ENCODE assay signal across 36 mouse cellular contexts in the genomic region with DNA sequence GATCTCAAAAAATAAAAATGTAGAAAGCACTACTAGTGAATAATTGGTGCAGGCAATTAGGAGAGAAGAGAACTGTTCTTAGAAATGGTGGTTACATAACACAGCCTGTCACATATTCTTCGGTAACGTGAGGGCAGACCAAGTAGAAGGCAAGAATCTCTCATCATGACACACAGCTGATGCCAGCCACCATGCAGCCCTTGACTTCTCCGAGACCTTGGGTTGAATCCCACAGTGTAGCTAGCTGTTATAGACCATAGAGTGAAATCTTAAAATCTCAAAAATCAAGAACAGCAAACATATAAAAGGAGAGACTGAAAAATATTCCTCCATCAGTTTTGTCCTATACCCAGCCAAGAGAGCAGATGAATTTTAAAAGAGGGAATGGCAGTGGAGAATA. TPM values are rescaled to one million over a fixed set of nuclear protein-coding genes. Genes with fewer than 3 reads are reported as not detected.
DNase-seq lines count a peak whose midpoint lies in the region; ATAC-seq and TF ChIP-seq lines count a peak whose summit lies in the region.
"Had no signal": no experiment of that assay in that cellular context is flagged by ENCODE, and none has a peak within 500 bp of the region (broad histone marks: within the 10 kb centered on the region; RNA-seq: fewer than 3 reads in every experiment).

No protein-coding gene starts in this region.

- H3K9ac ChIP-seq in forebrain, embryonic 15.5 days (replicated peaks) = no peak overlapping the region
- H3K9ac ChIP-seq in forebrain, embryonic 14.5 days (ENCODE audit: low read length) = no peak overlapping the region
- H3K9ac ChIP-seq: embryonic facial prominence, embryonic 13.5 days; forebrain, embryonic 12.5 days; intestine, embryonic 15.5 days had no signal

- H3K4me2 ChIP-seq in forebrain, embryonic 15.5 days (replicated peaks) = no peak overlapping the region
- H3K4me2 ChIP-seq in forebrain, embryonic 14.5 days (ENCODE audit: low read length) = no peak overlapping the region
- H3K4me2 ChIP-seq: embryonic facial prominence, embryonic 13.5 days; forebrain, embryonic 12.5 days; heart, embryonic 11.5 days; intestine, embryonic 15.5 days had no signal

- no peak for ATAC-seq in forebrain, embryonic 15.5 days (replicated peaks)
- no peak for ATAC-seq in forebrain, embryonic 14.5 days
- no peak for ATAC-seq in megakaryocyte progenitor cell, adult 5-6 weeks (replicated peaks; ENCODE audit: poor library complexity)
- ATAC-seq: hindbrain, embryonic 16.5 days; intestine, embryonic 15.5 days had no signal

- H3K4me3 ChIP-seq in forebrain, embryonic 15.5 days = no peak overlapping the region
- no peak overlapping the region for H3K4me3 ChIP-seq in forebrain, embryonic 14.5 days (ENCODE audit: low read depth, low read length)
- H3K4me3 ChIP-seq in layer of hippocampus, adult 2 months = no peak overlapping the region
- H3K4me3 ChIP-seq: embryonic facial prominence, embryonic 10.5 days; embryonic facial prominence, embryonic 13.5 days; erythroblast, embryonic 14.5 days; forebrain, embryonic 12.5 days; heart, adult 2 months; intestine, embryonic 15.5 days had no signal

- 0 out of 2 replicates have a peak overlapping the region, but pooled peaks have one; percentile 8 for H3K27ac ChIP-seq in forebrain, embryonic 15.5 days (replicated peaks)
- no peak overlapping the region for H3K27ac ChIP-seq in forebrain, embryonic 14.5 days (ENCODE audit: low read depth, low read length)
- peak overlapping the region; percentile 53 for H3K27ac ChIP-seq in layer of hippocampus, adult 2 months
- H3K27ac ChIP-seq: embryonic facial prominence, embryonic 10.5 days; embryonic facial prominence, embryonic 13.5 days; forebrain, embryonic 12.5 days; heart, adult 2 months; intestine, embryonic 15.5 days had no signal

- TF ChIP-seq CTCF in layer of hippocampus, adult 2 months (conservative IDR thresholded peaks at IDR 0.05) = no peak

- no peak for DNase-seq in forebrain, embryonic 14.5 days (ENCODE audit: low spot score)
- DNase-seq in heart, adult 11 months = peak; percentile 40
- DNase-seq in heart, postnatal 25 days (ENCODE audit: low spot score) = no peak
- no peak for DNase-seq in layer of hippocampus, adult 2 months (ENCODE audit: low spot score in 2 of 2)
- no peak for DNase-seq in layer of hippocampus, adult 8-10 months (ENCODE audit: low spot score in 2 of 2)
- DNase-seq in brain, adult 2 months (ENCODE audit: low read depth, low spot score) = peak; percentile 58
- DNase-seq: adrenal gland, postnatal 10 days; B cell, adult 2 months; cerebellum, adult 11 months; cerebellum, adult 2 months; cerebellum, adult 9-11 months; cerebellum, postnatal 25 days; embryo, embryonic 11 days; gastrocnemius, postnatal 25 days; heart, adult 2 months; heart, postnatal 36 days; kidney, adult 11 months; kidney, adult 8-10 months had no signal

- no peaks in the 10 kb centered on the region for H3K36me3 ChIP-seq in forebrain, embryonic 15.5 days
- H3K36me3 ChIP-seq in forebrain, embryonic 14.5 days (ENCODE audit: control insufficient read depth, insufficient read depth, low read length) = no peaks in the 10 kb centered on the region
- H3K36me3 ChIP-seq: embryonic facial prominence, embryonic 10.5 days; embryonic facial prominence, embryonic 13.5 days; forebrain, embryonic 12.5 days; G1E; intestine, embryonic 15.5 days had no signal

- WGBS in forebrain, embryonic 15.5 days = 86% methylated on average over 3 of the region's 3 CpGs
- 85% methylated on average over 3 of the region's 3 CpGs for WGBS in forebrain, embryonic 14.5 days

- H3K4me1 ChIP-seq in forebrain, embryonic 15.5 days = peaks cover 3% of the 10 kb centered on the region; the same call in 1 of the 2 replicates
- no peaks in the 10 kb centered on the region for H3K4me1 ChIP-seq in forebrain, embryonic 14.5 days (ENCODE audit: control insufficient read depth, insufficient read depth, low read length)
- H3K4me1 ChIP-seq: forebrain, embryonic 12.5 days; intestine, embryonic 15.5 days had no signal

- intact Hi-C loops in heart, postnatal 25 days (cut with DNase I) = no loop called here

- H3K27me3 ChIP-seq in forebrain, embryonic 15.5 days = no peaks in the 10 kb centered on the region
- no peaks in the 10 kb centered on the region for H3K27me3 ChIP-seq in forebrain, embryonic 14.5 days (replicated peaks; ENCODE audit: control insufficient read depth, insufficient read depth, low read length)
- H3K27me3 ChIP-seq: CH12.LX; embryonic facial prominence, embryonic 13.5 days; forebrain, embryonic 12.5 days; intestine, embryonic 15.5 days had no signal

- no peaks in the 10 kb centered on the region for H3K9me3 ChIP-seq in forebrain, embryonic 15.5 days
- H3K9me3 ChIP-seq in forebrain, embryonic 14.5 days (replicated peaks; ENCODE audit: control insufficient read depth, low read length) = no peaks in the 10 kb centered on the region
- H3K9me3 ChIP-seq: embryonic facial prominence, embryonic 10.5 days; embryonic facial prominence, embryonic 13.5 days; forebrain, embryonic 12.5 days; intestine, embryonic 15.5 days had no signal

RNA-seq across cellular contexts. Expression of gene Gm21954, which starts 40.8 kb away (rescaled TPM):
- not detected in 2 replicates for polyA plus RNA-seq in forebrain, embryonic 15.5 days (2015; fragmentation: Nextera tagmentation; extraction: Ambion mirVana)
- not detected in 2 replicates for polyA plus RNA-seq in forebrain, embryonic 14.5 days (2014; fragmentation: Nextera tagmentation; extraction: Ambion mirVana)
- not detected for total RNA-seq in heart, postnatal 25 days (2021)
- not detected for total RNA-seq in layer of hippocampus, adult 2 months (2021)
- not detected for total RNA-seq in layer of hippocampus, adult 8-10 months (2022)
- total RNA-seq in megakaryocyte progenitor cell, adult 5-6 weeks (2015) = not detected in 2 replicates
- not detected in 2 replicates for total RNA-seq in megakaryocyte progenitor cell, adult 5-6 weeks (2017)
- total RNA-seq: adrenal gland, postnatal 10 days; adrenal gland, postnatal 36 days; CH12.LX; common myeloid progenitor, adult 5-6 weeks; G1E; gastrocnemius, adult 8-10 months; gastrocnemius, postnatal 25 days; heart, adult 2 months; heart, postnatal 36 days had no signal
- polyA plus RNA-seq: cerebellum, adult 2 months; embryonic facial prominence, embryonic 10.5 days; embryonic facial prominence, embryonic 13.5 days; erythroblast, embryonic 14.5 days; forebrain, embryonic 12.5 days; G1E; gonadal fat pad, adult 2 months; heart, adult 2 months; heart, embryonic 11.5 days; heart, embryonic 14.5 days; heart, postnatal 0 days; hindbrain, embryonic 11.5 days; hindbrain, embryonic 16.5 days; intestine, embryonic 15.5 days had no signal

Comparison
In these comparisons a context has a peak if more than half of its experiments do, and no peak if none do; other contexts are left out.
1. DNase-seq: peak in heart, adult 11 months (single experiment) and brain, adult 2 months (single experiment); none in forebrain, embryonic 14.5 days (single experiment), heart, postnatal 25 days (single experiment), layer of hippocampus, adult 2 months (0 of 2) and layer of hippocampus, adult 8-10 months (0 of 2).